Mouse (Mus musculus): ENCODE data around the gene Mob3b. TPM values are rescaled to one million over a fixed set of nuclear protein-coding genes. Genes with fewer than 3 reads are reported as not detected.
"Not testable (repeated sequence)": the region's sequence is repeated elsewhere in the genome, so short reads cannot be mapped to it uniquely, and the experiment has no call there.

Gene Mob3b
- polyA plus RNA-seq, 1 experiment from 2014 or later, result 15.1 TPM

DNA sequence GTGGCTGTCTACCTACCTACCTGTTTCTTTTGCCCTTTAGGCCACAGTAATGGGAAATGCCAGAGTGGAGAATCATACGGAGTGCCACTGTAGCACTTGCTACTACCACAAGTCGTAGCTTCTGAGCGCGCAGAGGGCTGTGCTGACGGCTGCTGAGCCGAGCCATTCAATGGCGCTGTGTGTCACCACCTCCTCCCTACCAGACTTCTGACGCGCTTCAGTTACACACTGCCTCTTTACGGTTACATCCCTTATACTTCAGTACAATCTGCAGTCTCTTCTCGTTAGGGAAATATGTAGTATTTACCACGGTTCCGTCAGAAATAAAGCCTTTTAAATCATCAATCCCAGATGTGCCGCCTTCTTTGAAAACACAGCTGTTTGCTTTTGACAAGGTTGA, 250.3 kb downstream of the Mob3b start:
- Histone ChIP-seq H3K4me2 (peak overlapping the region; percentile 17; the same call in 1 of the 2 replicates), H3K4me3 (replicated peaks) (no peak overlapping the region), H3K9me3 (no peaks in the 10 kb centered on the region), H3K4me1 (replicated peaks) (no peaks in the 10 kb centered on the region), H3K27ac (no peak overlapping the region), H3K27me3 (no peaks in the 10 kb centered on the region), H3K36me3 (no peaks in the 10 kb centered on the region), H3K9ac (replicated peaks) (no peak overlapping the region)
- no peak for ATAC-seq (ENCODE audit: insufficient number of reproducible peaks, insufficient read depth, low FRiP score, low TSS enrichment, low read depth)
- 32% methylated on average over 14 of the region's 14 CpGs for WGBS

DNA sequence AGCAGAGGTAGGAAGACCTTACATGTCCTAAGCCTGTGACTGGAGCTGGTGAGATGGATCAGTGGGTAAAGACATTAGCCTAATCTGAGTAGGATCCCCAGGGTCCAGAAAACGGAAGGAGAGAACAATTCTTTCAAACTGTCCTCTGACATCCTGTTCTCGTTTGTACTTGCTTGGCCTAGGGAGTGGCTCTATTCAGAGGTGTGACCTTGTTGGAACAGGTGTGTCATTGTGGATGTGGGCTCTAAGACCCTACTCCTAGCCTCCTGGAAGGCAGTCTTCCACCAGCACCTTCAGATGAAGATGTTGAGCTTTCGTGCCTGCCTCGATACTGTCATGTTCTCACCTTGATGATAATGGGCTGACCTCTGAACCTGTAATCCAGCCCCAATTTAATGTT, 251.1 kb downstream of the Mob3b start:
- WGBS, result 76% methylated on average over 4 of the region's 4 CpGs
- Histone ChIP-seq H3K4me2 (no peak overlapping the region), H3K9me3 (no peaks in the 10 kb centered on the region), H3K4me3 (replicated peaks) (no peak overlapping the region), H3K4me1 (replicated peaks) (no peaks in the 10 kb centered on the region), H3K9ac (replicated peaks) (no peak overlapping the region), H3K36me3 (no peaks in the 10 kb centered on the region), H3K27me3 (no peaks in the 10 kb centered on the region), H3K27ac (no peak overlapping the region)
- no peak for ATAC-seq (ENCODE audit: insufficient number of reproducible peaks, insufficient read depth, low FRiP score, low TSS enrichment, low read depth)

DNA sequence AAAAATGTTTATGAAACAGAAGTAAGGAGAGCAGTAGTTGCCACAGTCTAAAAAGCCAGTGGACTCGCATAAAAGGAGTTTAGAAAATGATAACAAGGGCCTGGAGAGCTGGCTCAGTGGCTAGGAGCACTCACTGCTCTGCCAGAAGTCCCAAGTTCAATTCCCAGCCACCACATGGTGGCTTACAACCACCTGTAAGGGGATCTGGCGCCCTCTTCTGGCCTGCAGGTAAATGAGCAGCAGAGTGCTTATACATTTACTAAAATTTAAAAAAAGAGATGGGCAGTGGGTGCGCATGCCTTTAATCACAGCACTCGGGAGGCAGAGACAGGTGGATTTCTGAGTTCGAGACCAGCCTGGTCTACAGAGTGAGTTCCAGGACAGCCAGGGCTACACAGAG, 251.9 kb downstream of the Mob3b start:
- Histone ChIP-seq H3K27me3 (no peaks in the 10 kb centered on the region), H3K4me2 (no peak overlapping the region), H3K4me1 (replicated peaks) (no peaks in the 10 kb centered on the region), H3K4me3 (replicated peaks) (no peak overlapping the region), H3K36me3 (no peaks in the 10 kb centered on the region), H3K9ac (replicated peaks) (no peak overlapping the region), H3K9me3 (no peaks in the 10 kb centered on the region), H3K27ac (no peak overlapping the region)
- WGBS, result 59% methylated on average over 5 of the region's 5 CpGs
- no peak for ATAC-seq (ENCODE audit: insufficient number of reproducible peaks, insufficient read depth, low FRiP score, low TSS enrichment, low read depth)

DNA sequence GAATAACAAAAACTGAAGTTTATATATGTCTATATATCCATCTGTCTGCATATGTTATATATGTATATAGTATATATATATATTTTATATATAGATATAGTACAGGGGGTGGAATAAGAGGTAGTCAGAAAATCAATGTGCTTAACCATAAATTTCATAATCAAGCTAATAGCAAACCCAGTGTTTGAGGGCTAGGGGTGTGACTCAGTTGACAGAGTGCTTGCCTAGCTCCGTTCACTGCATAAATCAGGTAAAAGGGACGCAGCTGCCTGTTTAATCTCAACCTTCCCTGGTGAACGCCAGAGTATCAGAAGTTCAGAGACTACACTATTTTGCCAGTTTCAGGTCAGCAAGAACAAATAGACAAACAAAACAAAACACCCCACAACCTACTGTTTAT, 255.7 kb downstream of the Mob3b start:
- not testable (repeated sequence) for H3K4me2 ChIP-seq; H3K9me3 ChIP-seq; ATAC-seq (ENCODE audit: insufficient number of reproducible peaks, insufficient read depth, low FRiP score, low TSS enrichment, low read depth); H3K9ac ChIP-seq (replicated peaks); H3K27ac ChIP-seq; H3K27me3 ChIP-seq; H3K4me1 ChIP-seq (replicated peaks); H3K4me3 ChIP-seq (replicated peaks); H3K36me3 ChIP-seq
- WGBS, result 52% methylated on average over 3 of the region's 3 CpGs

DNA sequence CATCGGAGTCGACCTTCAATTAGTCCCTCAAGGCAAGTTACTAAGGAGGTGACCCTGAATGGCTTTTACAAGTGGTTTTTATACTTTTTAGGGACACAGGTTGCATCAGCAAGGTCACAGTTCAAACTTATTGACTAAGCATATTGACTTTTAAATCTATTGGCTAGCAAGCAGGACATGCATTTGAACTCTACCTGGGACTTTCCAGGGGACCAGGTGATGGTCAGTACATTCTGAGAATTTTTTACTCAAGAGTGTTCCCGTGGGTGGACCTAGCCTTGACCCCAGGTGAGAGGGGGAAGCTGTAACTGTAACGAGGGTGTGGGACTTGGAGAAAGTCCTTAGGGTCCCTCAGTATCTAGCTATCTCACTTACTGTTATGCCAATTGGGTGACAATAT, 256.1 kb downstream of the Mob3b start:
- Histone ChIP-seq H3K27me3 (no peaks in the 10 kb centered on the region), H3K27ac (no peak overlapping the region), H3K36me3 (no peaks in the 10 kb centered on the region), H3K9me3 (no peaks in the 10 kb centered on the region), H3K9ac (replicated peaks) (no peak overlapping the region), H3K4me3 (replicated peaks) (no peak overlapping the region), H3K4me1 (replicated peaks) (no peaks in the 10 kb centered on the region), H3K4me2 (no peak overlapping the region)
- whole genome bisulfite sequencing, result 82% methylated on average over 4 of the region's 4 CpGs
- no peak for ATAC-seq (ENCODE audit: insufficient number of reproducible peaks, insufficient read depth, low FRiP score, low TSS enrichment, low read depth)

DNA sequence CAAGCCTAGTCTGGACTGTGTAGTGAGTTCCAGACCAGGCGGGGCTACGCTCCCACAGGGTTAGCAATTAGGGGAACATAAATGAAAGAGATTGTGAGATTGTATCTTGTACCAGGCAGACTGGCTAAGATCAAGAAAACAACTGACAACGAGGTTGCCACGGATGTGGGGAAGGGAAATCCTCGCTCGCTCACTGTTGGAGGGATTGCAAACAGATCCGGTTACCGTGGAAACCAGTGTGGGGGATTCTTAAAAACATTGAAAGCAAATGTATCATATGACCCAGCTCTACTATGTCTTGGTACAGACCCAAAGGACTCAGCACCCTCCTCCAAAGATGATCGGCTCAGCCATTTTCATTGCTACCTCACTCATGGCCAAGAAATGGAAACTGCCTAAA, 257.1 kb downstream of the Mob3b start:
- no peak overlapping the region for H3K4me2 ChIP-seq
- H3K27me3 ChIP-seq, result no peaks in the 10 kb centered on the region
- H3K9ac ChIP-seq (replicated peaks), result no peak overlapping the region
- no peak overlapping the region for H3K27ac ChIP-seq
- 64% methylated on average over 9 of the region's 9 CpGs for WGBS
- no peak for ATAC-seq (ENCODE audit: insufficient number of reproducible peaks, insufficient read depth, low FRiP score, low TSS enrichment, low read depth)
- H3K36me3 ChIP-seq, result no peaks in the 10 kb centered on the region
- H3K4me1 ChIP-seq (replicated peaks), result no peaks in the 10 kb centered on the region
- no peak overlapping the region for H3K4me3 ChIP-seq (replicated peaks)
- no peaks in the 10 kb centered on the region for H3K9me3 ChIP-seq

DNA sequence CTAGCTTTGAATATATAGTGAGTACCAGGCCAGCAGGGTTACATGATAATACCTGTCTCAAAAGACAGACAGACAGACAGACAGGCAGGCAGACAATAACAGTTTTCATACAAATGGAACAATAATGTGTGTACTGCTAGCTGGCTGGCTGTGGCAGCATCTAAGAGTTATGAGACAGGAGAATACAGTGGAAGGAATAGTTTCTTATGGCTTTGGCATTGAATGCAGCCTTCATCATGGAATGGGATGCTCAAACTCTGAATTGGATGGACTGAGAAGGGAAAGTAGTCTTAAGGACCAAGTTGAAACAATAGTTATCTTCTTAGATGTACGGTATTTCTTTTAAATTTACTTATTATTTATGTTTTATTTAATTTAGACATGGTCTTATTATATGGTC, 258.0 kb downstream of the Mob3b start:
- H3K4me3 ChIP-seq (replicated peaks), result no peak overlapping the region
- no peaks in the 10 kb centered on the region for H3K4me1 ChIP-seq (replicated peaks)
- 91% methylated on average over 1 of the region's 1 CpGs for WGBS
- no peak overlapping the region for H3K4me2 ChIP-seq
- ATAC-seq (ENCODE audit: insufficient number of reproducible peaks, insufficient read depth, low FRiP score, low TSS enrichment, low read depth), result no peak
- no peaks in the 10 kb centered on the region for H3K27me3 ChIP-seq
- no peaks in the 10 kb centered on the region for H3K36me3 ChIP-seq
- no peak overlapping the region for H3K27ac ChIP-seq
- no peaks in the 10 kb centered on the region for H3K9me3 ChIP-seq
- H3K9ac ChIP-seq (replicated peaks), result no peak overlapping the region

Other genes starting within 250 kb of the Mob3b start
- gene Ifnk, start 5.4 kb downstream of the Mob3b start, polyA plus RNA-seq (2016; fragmentation: Nextera tagmentation; extraction: Ambion mirVana), result 0.26 and 0.28 TPM in 2 replicates
- gene C9orf72, start 68.7 kb upstream of the Mob3b start, polyA plus RNA-seq (2016; fragmentation: Nextera tagmentation; extraction: Ambion mirVana), result 11.6 and 12.2 TPM in 2 replicates

Data from limb, embryonic 12.5 days (tissue).